7 mouse cellular contexts compared by ENCODE assay signal in genomic region chr7:142037553-142038170, GRCm38 (mm10). TPM values are rescaled to one million over a fixed set of nuclear protein-coding genes. Genes with fewer than 3 reads are reported as not detected.
DNase-seq lines count a peak whose midpoint lies in the region; ATAC-seq and TF ChIP-seq lines count a peak whose summit lies in the region.

No protein-coding gene starts in this region.

- H3K4me3 ChIP-seq in ES-Bruce4 (ENCODE audit: low read depth, low read length), result no peak overlapping the region
- H3K4me3 ChIP-seq in embryonic facial prominence, embryonic 10.5 days, result no peak overlapping the region
- no peak overlapping the region for H3K4me3 ChIP-seq in intestine, embryonic 14.5 days (ENCODE audit: low read depth, low read length)
- no peak overlapping the region for H3K4me3 ChIP-seq in midbrain, embryonic 13.5 days (replicated peaks)

- DNase-seq in adrenal gland, postnatal 10 days, result peak; percentile 56
- DNase-seq in embryonic facial prominence, embryonic 10.5 days (ENCODE audit: low spot score), result peak; percentile 40
- no peak for DNase-seq in intestine, embryonic 14.5 days (ENCODE audit: low spot score)
- peak; percentile 51 for DNase-seq in left cerebral cortex, postnatal 4 days
- peak; percentile 10 for DNase-seq in telencephalon, adult 2 months (ENCODE audit: low read depth, low spot score)

- H3K4me1 ChIP-seq in ES-Bruce4 (ENCODE audit: control insufficient read depth, insufficient read depth, low read length), result no peaks in the 10 kb centered on the region
- 0 out of 2 replicates have a peak, but pooled peaks cover 3% of the 10 kb centered on the region for H3K4me1 ChIP-seq in embryonic facial prominence, embryonic 10.5 days
- H3K4me1 ChIP-seq in intestine, embryonic 14.5 days (replicated peaks; ENCODE audit: control insufficient read depth, insufficient read depth, low read length), result no peaks in the 10 kb centered on the region; the same call in 1 of the 2 replicates
- peaks cover 3% of the 10 kb centered on the region; the same call in 1 of the 2 replicates for H3K4me1 ChIP-seq in midbrain, embryonic 13.5 days (replicated peaks)

- ATAC-seq in intestine, embryonic 14.5 days (replicated peaks; ENCODE audit: low FRiP score, low TSS enrichment, low read depth), result peak; percentile 70; the same call in 1 of the 2 replicates
- ATAC-seq in midbrain, embryonic 13.5 days, result peak; percentile 79

- no peak for TF ChIP-seq EP300 in ES-Bruce4 (IDR thresholded peaks at IDR 0.05; ENCODE audit: insufficient read depth, low read depth, low read length)

- intact Hi-C loops in left cerebral cortex, postnatal 4 days (cut with DNase I), result no loop called here

- H3K9me3 ChIP-seq in ES-Bruce4 (replicated peaks; ENCODE audit: control insufficient read depth, insufficient read depth, low read length, poor library complexity, severe bottlenecking), result no peaks in the 10 kb centered on the region
- H3K9me3 ChIP-seq in embryonic facial prominence, embryonic 10.5 days, result no peaks in the 10 kb centered on the region
- H3K9me3 ChIP-seq in intestine, embryonic 14.5 days (ENCODE audit: control insufficient read depth, low read length), result no peaks in the 10 kb centered on the region
- no peaks in the 10 kb centered on the region for H3K9me3 ChIP-seq in midbrain, embryonic 13.5 days

- H3K9ac ChIP-seq in ES-Bruce4 (ENCODE audit: low read depth, poor library complexity, severe bottlenecking), result no peak overlapping the region
- H3K9ac ChIP-seq in intestine, embryonic 14.5 days (ENCODE audit: low read length), result no peak overlapping the region
- H3K9ac ChIP-seq in midbrain, embryonic 13.5 days (replicated peaks), result no peak overlapping the region

- 71% methylated on average over 4 of the region's 4 CpGs for WGBS in embryonic facial prominence, embryonic 10.5 days
- 78% methylated on average over 4 of the region's 4 CpGs for WGBS in intestine, embryonic 14.5 days
- WGBS in midbrain, embryonic 13.5 days, result 79% methylated on average over 4 of the region's 4 CpGs

- TF ChIP-seq CTCF in ES-Bruce4 (IDR thresholded peaks at IDR 0.05; ENCODE audit: low read depth, low read length), result peak; percentile 90

- no peak overlapping the region for H3K4me2 ChIP-seq in intestine, embryonic 14.5 days (ENCODE audit: low read length)
- no peak overlapping the region for H3K4me2 ChIP-seq in midbrain, embryonic 13.5 days (replicated peaks)

- no peak for TF ChIP-seq POLR2A in ES-Bruce4 (IDR thresholded peaks at IDR 0.05; ENCODE audit: insufficient read depth, low read length)

- H3K36me3 ChIP-seq in ES-Bruce4 (ENCODE audit: control insufficient read depth, insufficient read depth, low read length, poor library complexity, severe bottlenecking), result no peaks in the 10 kb centered on the region
- H3K36me3 ChIP-seq in embryonic facial prominence, embryonic 10.5 days (replicated peaks), result no peaks in the 10 kb centered on the region
- H3K36me3 ChIP-seq in intestine, embryonic 14.5 days (ENCODE audit: control insufficient read depth, insufficient read depth, low read length), result no peaks in the 10 kb centered on the region
- H3K36me3 ChIP-seq in midbrain, embryonic 13.5 days, result no peaks in the 10 kb centered on the region

- H3K27me3 ChIP-seq in ES-Bruce4 (ENCODE audit: control insufficient read depth, insufficient read depth, low read length, poor library complexity, severe bottlenecking), result no peaks in the 10 kb centered on the region
- H3K27me3 ChIP-seq in embryonic facial prominence, embryonic 10.5 days (replicated peaks; ENCODE audit: low read depth, poor library complexity, severe bottlenecking), result no peaks in the 10 kb centered on the region
- no peaks in the 10 kb centered on the region for H3K27me3 ChIP-seq in intestine, embryonic 14.5 days (replicated peaks; ENCODE audit: control insufficient read depth, insufficient read depth, low read length)
- no peaks in the 10 kb centered on the region for H3K27me3 ChIP-seq in midbrain, embryonic 13.5 days

- no peak overlapping the region for H3K27ac ChIP-seq in ES-Bruce4 (ENCODE audit: insufficient read depth, low read length)
- no peak overlapping the region for H3K27ac ChIP-seq in embryonic facial prominence, embryonic 10.5 days (replicated peaks)
- no peak overlapping the region for H3K27ac ChIP-seq in intestine, embryonic 14.5 days (ENCODE audit: low read depth)
- no peak overlapping the region for H3K27ac ChIP-seq in midbrain, embryonic 13.5 days

RNA-seq across cellular contexts. Expression of gene Mob2, which starts 23.2 kb away (rescaled TPM):
- 19.0 and 20.7 TPM in 2 replicates for polyA plus RNA-seq in ES-Bruce4 (2011; ENCODE audit: insufficient read depth, insufficient read length, low read depth, missing spikeins)
- 10 to 100 TPM; 46.8 to 47.4 TPM for total RNA-seq in adrenal gland, postnatal 10 days (2021)
- 67.4 and 68.0 TPM in 2 replicates for polyA plus RNA-seq in embryonic facial prominence, embryonic 10.5 days (2016; fragmentation: Nextera tagmentation; extraction: Ambion mirVana)
- 63.0 and 64.8 TPM in 2 replicates for polyA plus RNA-seq in intestine, embryonic 14.5 days (2014; fragmentation: Nextera tagmentation; extraction: Ambion mirVana)
- total RNA-seq in left cerebral cortex, postnatal 4 days (2021), result 10 to 100 TPM; 21.1 to 21.2 TPM
- 52.3 and 56.9 TPM in 2 replicates for polyA plus RNA-seq in midbrain, embryonic 13.5 days (2015; fragmentation: Nextera tagmentation; extraction: Ambion mirVana)

RNA-seq across cellular contexts. Expression of gene Dusp8, which starts 58.0 kb away (rescaled TPM):
- polyA plus RNA-seq in ES-Bruce4 (2011; ENCODE audit: insufficient read depth, insufficient read length, low read depth, missing spikeins), result 2.0 and 2.3 TPM in 2 replicates
- 10 to 100 TPM in 1 of 2 experiments, 1 to 10 TPM in 1; 7.6 to 11.4 TPM for total RNA-seq in adrenal gland, postnatal 10 days (2021)
- polyA plus RNA-seq in embryonic facial prominence, embryonic 10.5 days (2016; fragmentation: Nextera tagmentation; extraction: Ambion mirVana), result 3.2 and 3.4 TPM in 2 replicates
- 8.1 and 8.8 TPM in 2 replicates for polyA plus RNA-seq in intestine, embryonic 14.5 days (2014; fragmentation: Nextera tagmentation; extraction: Ambion mirVana)
- total RNA-seq in left cerebral cortex, postnatal 4 days (2021), result 100 to 1,000 TPM; 142 to 154 TPM
- 66.0 and 69.1 TPM in 2 replicates for polyA plus RNA-seq in midbrain, embryonic 13.5 days (2015; fragmentation: Nextera tagmentation; extraction: Ambion mirVana)
